Mouse (Mus musculus): ENCODE data around the gene N4bp2l1. TPM values are rescaled to one million over a fixed set of nuclear protein-coding genes. Genes with fewer than 3 reads are reported as not detected.
"Not testable (repeated sequence)": the region's sequence is repeated elsewhere in the genome, so short reads cannot be mapped to it uniquely, and the experiment has no call there.

N4bp2l1 gene
- 2.7 and 2.8 TPM in 2 replicates for polyA plus RNA-seq (2016; fragmentation: Nextera tagmentation; extraction: Ambion mirVana)

DNA sequence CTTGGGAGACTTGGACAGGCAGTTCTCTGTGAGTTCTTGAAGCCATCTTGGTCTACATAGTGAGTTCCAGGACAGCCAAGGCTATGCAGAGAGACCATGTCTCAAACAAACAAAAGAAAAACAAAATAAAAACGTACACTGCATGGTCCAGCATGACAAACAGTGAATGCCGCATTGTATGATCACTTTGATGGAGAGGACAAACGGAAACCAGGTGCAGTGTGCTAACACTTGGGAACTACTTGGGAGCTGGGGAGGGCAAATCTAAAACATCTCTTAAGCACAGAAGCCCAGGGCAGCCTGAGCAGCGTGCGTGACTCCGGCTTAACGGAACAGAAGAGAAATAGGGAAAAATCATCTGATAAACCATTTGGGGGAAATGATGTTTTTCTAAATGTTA, at the start of gene N4bp2l1:
TSS of gene N4bp2l1 (minus strand) at position 101 of the 400 bp plus-strand sequence.
- no peak within 1 kb of the TSS for H3K9ac ChIP-seq
- peaks cover 23% of the 10 kb centered on the region for H3K4me1 ChIP-seq (replicated peaks)
- H3K27me3 ChIP-seq (replicated peaks) = peaks cover 27% of the 10 kb centered on the region
- H3K4me2 ChIP-seq = no peak within 1 kb of the TSS
- H3K36me3 ChIP-seq = peaks cover 3% of the 10 kb centered on the region; the same call in 1 of the 2 replicates
- no peak within 1 kb of the TSS for H3K27ac ChIP-seq (ENCODE audit: poor library complexity, severe bottlenecking)
- H3K9me3 ChIP-seq (replicated peaks) = no peaks in the 10 kb centered on the region
- no peak for ATAC-seq (ENCODE audit: insufficient number of reproducible peaks, low FRiP score)
- 88% methylated on average over 7 of the region's 7 CpGs for WGBS
- no peak within 1 kb of the TSS for H3K4me3 ChIP-seq

DNA sequence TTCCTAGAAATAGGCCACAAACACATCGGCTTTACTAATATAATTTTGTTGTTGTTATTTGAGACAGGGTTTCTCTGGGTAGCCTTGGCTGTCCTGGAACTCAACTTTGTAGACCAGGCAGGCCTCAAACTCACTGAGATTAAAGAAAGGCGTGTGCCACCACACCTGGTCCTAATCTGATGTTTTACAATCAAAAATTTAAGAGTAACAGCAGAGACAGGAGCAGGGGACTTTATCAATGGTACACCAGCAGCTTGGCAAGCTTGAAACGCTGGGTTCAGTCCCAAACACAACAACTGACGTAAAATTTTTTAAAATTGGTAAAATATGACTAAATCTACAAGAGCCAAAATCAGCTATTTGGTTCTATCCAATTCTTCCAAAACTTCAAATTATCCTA, 47.9 kb upstream of the N4bp2l1 start:
- Histone ChIP-seq H3K4me2 (no peak overlapping the region), H3K9me3 (replicated peaks) (no peaks in the 10 kb centered on the region), H3K27ac (ENCODE audit: poor library complexity, severe bottlenecking) (no peak overlapping the region), H3K36me3 (peaks cover 43% of the 10 kb centered on the region), H3K4me3 (no peak overlapping the region), H3K9ac (no peak overlapping the region), H3K4me1 (replicated peaks) (no peaks in the 10 kb centered on the region), H3K27me3 (replicated peaks) (no peaks in the 10 kb centered on the region)
- WGBS = 86% methylated on average over 4 of the region's 4 CpGs
- no peak for ATAC-seq (ENCODE audit: insufficient number of reproducible peaks, low FRiP score)

DNA sequence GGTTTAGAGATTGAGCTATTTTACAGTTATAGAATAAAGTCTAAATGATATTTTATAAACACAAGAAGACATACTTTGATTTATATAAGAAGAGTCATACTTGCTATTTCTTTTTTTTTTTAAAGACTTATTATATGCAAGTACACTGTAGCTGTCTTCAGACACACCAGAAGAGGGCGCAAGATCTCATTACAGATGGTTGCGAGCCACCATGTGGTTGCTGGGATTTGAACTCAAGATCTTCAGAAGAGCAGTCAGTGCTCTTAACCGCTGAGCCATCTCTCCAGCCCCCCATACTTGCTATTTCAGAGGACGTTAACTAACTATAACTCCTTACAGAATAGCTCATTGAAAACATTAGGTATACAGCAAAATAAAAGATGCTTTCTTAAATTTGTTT, 46.4 kb upstream of the N4bp2l1 start:
- not testable (repeated sequence) for H3K4me2 ChIP-seq; ATAC-seq (ENCODE audit: insufficient number of reproducible peaks, low FRiP score); H3K9ac ChIP-seq; H3K9me3 ChIP-seq (replicated peaks); H3K27ac ChIP-seq (ENCODE audit: poor library complexity, severe bottlenecking); H3K4me3 ChIP-seq; H3K4me1 ChIP-seq (replicated peaks); H3K27me3 ChIP-seq (replicated peaks)
- peaks cover 37% of the 10 kb centered on the region for H3K36me3 ChIP-seq
- WGBS = 90% methylated on average over 4 of the region's 4 CpGs

DNA sequence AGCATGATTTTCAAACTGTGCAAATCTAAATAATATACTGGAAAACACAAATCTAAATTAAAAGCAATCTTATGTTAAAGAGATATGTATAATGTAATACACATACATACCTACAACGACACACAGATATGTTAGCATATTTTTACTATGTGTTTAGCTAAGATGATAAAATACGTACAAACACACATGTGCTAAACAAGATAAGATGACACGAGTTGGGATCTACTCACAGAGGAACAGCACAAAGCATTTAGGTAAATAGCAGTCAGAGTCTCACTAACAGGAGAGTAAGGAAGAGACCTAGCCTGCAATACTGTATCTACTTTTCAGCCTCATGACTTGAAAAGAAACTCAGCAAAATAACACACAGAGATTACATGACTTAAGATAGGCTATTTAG, 44.5 kb upstream of the N4bp2l1 start:
- Histone ChIP-seq H3K4me2 (no peak overlapping the region), H3K9me3 (replicated peaks) (no peaks in the 10 kb centered on the region), H3K36me3 (peaks cover 42% of the 10 kb centered on the region), H3K4me3 (no peak overlapping the region), H3K27ac (ENCODE audit: poor library complexity, severe bottlenecking) (no peak overlapping the region), H3K27me3 (replicated peaks) (no peaks in the 10 kb centered on the region), H3K4me1 (replicated peaks) (no peaks in the 10 kb centered on the region), H3K9ac (no peak overlapping the region)
- no peak for ATAC-seq (ENCODE audit: insufficient number of reproducible peaks, low FRiP score)
- WGBS = 70% methylated on average over 3 of the region's 3 CpGs

DNA sequence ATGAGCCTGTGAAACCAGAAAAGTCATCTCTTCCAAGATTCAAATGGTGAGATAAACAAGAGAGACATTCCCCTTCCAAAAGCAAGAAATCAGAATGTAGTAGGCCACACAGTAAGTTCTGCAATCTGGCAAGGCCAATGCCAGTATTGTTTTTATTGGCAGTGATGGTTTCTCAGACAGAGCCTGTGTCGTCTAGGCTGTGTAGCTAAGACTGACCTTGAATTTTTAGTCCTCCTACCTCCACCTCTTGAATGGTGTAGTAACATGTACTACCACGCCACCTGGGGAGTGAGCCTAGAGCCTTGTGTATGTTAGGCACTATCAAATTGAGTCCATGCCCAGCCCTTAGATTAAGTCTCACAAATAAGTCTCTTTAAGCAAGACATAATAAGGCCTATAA, 32.7 kb upstream of the N4bp2l1 start:
- H3K9me3 ChIP-seq (replicated peaks) = no peaks in the 10 kb centered on the region
- H3K9ac ChIP-seq = no peak overlapping the region
- H3K27ac ChIP-seq (ENCODE audit: poor library complexity, severe bottlenecking) = no peak overlapping the region
- H3K27me3 ChIP-seq (replicated peaks) = no peaks in the 10 kb centered on the region
- 67% methylated on average over 2 of the region's 2 CpGs for WGBS
- H3K4me2 ChIP-seq = no peak overlapping the region
- no peak overlapping the region for H3K4me3 ChIP-seq
- ATAC-seq (ENCODE audit: insufficient number of reproducible peaks, low FRiP score) = no peak
- H3K36me3 ChIP-seq = peaks cover 27% of the 10 kb centered on the region
- peaks cover 5% of the 10 kb centered on the region; the same call in 1 of the 2 replicates for H3K4me1 ChIP-seq (replicated peaks)

DNA sequence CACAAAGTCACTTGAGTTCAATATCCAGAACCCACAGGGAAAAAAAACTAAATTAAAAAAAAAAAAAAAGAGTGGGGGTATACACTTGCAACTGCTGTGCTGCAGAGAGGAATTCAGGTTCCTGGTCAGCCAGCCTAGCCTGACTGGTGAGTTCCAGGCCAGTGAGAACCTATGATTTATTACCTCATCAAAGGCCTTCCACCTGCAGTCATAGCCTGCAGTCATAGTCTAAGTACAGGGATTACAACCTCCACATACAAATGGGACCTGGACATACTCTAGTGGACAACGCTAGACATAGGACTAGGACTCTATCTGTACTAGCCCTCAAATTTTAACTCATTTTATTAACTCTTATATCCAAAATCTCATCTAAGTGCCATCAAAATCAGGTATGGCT, 32.3 kb upstream of the N4bp2l1 start:
- no peak overlapping the region for H3K9ac ChIP-seq
- WGBS = 90% methylated on average over 1 of the region's 1 CpGs
- H3K27me3 ChIP-seq (replicated peaks) = no peaks in the 10 kb centered on the region
- H3K27ac ChIP-seq (ENCODE audit: poor library complexity, severe bottlenecking) = no peak overlapping the region
- peaks cover 5% of the 10 kb centered on the region; the same call in 1 of the 2 replicates for H3K4me1 ChIP-seq (replicated peaks)
- ATAC-seq (ENCODE audit: insufficient number of reproducible peaks, low FRiP score) = no peak
- no peaks in the 10 kb centered on the region for H3K9me3 ChIP-seq (replicated peaks)
- peaks cover 28% of the 10 kb centered on the region for H3K36me3 ChIP-seq
- no peak overlapping the region for H3K4me2 ChIP-seq
- H3K4me3 ChIP-seq = no peak overlapping the region

DNA sequence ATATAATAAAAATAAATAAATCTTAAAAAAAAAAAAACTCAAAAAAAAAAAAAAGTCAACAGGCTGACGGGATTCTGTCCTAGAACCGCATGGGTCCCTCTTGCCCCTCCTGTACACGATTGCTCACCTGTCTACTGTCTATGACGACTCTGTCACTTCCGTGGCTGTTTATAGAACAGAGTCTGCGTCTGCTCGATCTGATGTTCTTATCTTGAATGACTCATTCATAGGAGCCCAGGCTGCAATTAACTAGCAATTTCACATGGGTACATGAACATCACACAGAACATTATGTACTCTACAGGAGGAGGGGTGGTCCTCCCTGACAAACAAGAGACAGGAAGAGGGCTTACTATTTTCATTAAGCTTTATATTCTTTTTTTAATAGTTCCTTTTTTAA, 28.5 kb upstream of the N4bp2l1 start:
- H3K27ac ChIP-seq (ENCODE audit: poor library complexity, severe bottlenecking) = no peak overlapping the region
- WGBS = 42% methylated on average over 7 of the region's 7 CpGs
- ATAC-seq (ENCODE audit: insufficient number of reproducible peaks, low FRiP score) = no peak
- no peaks in the 10 kb centered on the region for H3K27me3 ChIP-seq (replicated peaks)
- H3K9ac ChIP-seq = no peak overlapping the region
- peaks cover 14% of the 10 kb centered on the region for H3K4me1 ChIP-seq (replicated peaks)
- no peak overlapping the region for H3K4me3 ChIP-seq
- H3K4me2 ChIP-seq = no peak overlapping the region
- peaks cover 17% of the 10 kb centered on the region for H3K36me3 ChIP-seq
- H3K9me3 ChIP-seq (replicated peaks) = no peaks in the 10 kb centered on the region

DNA sequence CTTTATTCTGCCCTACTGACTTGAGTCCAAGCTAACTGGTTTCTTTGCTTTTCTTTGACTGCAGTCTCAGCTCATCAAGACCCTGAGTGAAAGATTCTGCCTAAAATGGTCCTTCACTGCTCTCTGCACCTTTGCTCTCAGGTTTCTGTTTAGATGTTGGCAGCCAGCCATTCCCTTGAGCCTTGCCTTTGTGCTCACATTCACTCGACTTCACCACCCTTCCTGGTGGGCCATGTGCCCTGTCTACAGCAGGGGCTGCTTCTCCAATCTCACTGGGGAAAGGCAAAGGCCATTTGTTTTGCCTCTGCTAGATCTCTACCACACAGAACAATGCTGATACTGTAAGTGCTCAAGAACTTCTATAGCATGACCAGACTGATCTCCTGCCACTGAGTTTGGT, 25.8 kb upstream of the N4bp2l1 start:
- H3K4me1 ChIP-seq (replicated peaks) = peaks cover 14% of the 10 kb centered on the region
- H3K4me2 ChIP-seq = no peak overlapping the region
- no peak overlapping the region for H3K27ac ChIP-seq (ENCODE audit: poor library complexity, severe bottlenecking)
- H3K9me3 ChIP-seq (replicated peaks) = no peaks in the 10 kb centered on the region
- H3K27me3 ChIP-seq (replicated peaks) = no peaks in the 10 kb centered on the region
- H3K36me3 ChIP-seq = peaks cover 12% of the 10 kb centered on the region
- 23% methylated on average over 1 of the region's 1 CpGs for WGBS
- H3K4me3 ChIP-seq = no peak overlapping the region
- no peak overlapping the region for H3K9ac ChIP-seq
- no peak for ATAC-seq (ENCODE audit: insufficient number of reproducible peaks, low FRiP score)

DNA sequence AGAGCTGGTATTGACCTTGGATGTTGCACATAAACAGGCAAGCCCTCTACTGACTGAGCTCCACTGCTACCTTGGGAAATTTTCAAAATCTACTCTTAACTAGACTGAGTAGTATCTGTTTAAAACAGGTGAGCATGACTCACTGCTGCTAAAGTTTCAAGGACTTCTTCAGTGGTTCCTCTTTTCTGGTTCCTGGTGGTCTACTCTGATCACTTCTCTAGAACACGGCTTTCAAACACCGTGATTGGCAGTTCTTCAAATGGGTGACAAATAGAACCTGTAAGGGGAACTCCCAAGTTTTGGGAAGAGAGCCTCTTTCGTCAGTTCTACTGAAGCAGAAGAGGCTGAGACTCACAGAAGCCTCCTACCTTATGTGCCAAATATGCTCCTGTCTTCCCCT, 24.6 kb upstream of the N4bp2l1 start:
- peaks cover 14% of the 10 kb centered on the region for H3K4me1 ChIP-seq (replicated peaks)
- ATAC-seq (ENCODE audit: insufficient number of reproducible peaks, low FRiP score) = no peak
- H3K27me3 ChIP-seq (replicated peaks) = no peaks in the 10 kb centered on the region
- H3K36me3 ChIP-seq = peaks cover 12% of the 10 kb centered on the region
- H3K4me3 ChIP-seq = no peak overlapping the region
- 92% methylated on average over 3 of the region's 3 CpGs for WGBS
- no peaks in the 10 kb centered on the region for H3K9me3 ChIP-seq (replicated peaks)
- H3K27ac ChIP-seq (ENCODE audit: poor library complexity, severe bottlenecking) = no peak overlapping the region
- no peak overlapping the region for H3K9ac ChIP-seq
- H3K4me2 ChIP-seq = no peak overlapping the region

DNA sequence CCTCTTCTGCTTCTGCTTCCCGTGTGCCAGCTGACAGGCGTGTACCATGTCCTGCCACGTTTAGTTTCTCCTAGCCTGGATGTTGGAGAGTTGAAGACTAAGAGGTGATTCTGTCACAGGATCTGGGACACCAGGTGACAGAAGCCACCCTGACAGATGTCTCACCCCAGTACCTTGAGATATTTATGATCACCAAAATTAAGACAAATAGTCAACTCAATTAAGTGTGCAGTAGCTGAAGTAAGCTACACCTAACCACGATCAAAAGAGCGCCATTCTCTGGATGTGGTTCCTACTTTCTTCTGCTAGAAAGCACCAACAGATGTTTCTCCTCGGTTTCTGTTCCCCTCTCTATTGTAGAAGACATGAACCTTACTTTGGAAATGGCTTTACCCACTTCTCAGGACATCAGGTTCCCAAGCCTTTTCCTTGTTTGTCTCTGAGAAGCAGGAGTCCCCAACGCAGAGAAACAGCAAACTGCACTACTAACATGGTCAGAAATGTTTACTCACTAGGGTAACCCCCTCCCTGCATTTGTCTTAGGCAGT, 23.7 kb upstream of the N4bp2l1 start:
- Histone ChIP-seq H3K27me3 (replicated peaks) (no peaks in the 10 kb centered on the region), H3K4me3 (no peak overlapping the region), H3K36me3 (peaks cover 12% of the 10 kb centered on the region), H3K27ac (ENCODE audit: poor library complexity, severe bottlenecking) (no peak overlapping the region), H3K9me3 (replicated peaks) (no peaks in the 10 kb centered on the region), H3K9ac (no peak overlapping the region), H3K4me1 (replicated peaks) (peaks cover 11% of the 10 kb centered on the region), H3K4me2 (no peak overlapping the region)
- ATAC-seq (ENCODE audit: insufficient number of reproducible peaks, low FRiP score) = no peak
- WGBS = 87% methylated on average over 7 of the region's 7 CpGs

DNA sequence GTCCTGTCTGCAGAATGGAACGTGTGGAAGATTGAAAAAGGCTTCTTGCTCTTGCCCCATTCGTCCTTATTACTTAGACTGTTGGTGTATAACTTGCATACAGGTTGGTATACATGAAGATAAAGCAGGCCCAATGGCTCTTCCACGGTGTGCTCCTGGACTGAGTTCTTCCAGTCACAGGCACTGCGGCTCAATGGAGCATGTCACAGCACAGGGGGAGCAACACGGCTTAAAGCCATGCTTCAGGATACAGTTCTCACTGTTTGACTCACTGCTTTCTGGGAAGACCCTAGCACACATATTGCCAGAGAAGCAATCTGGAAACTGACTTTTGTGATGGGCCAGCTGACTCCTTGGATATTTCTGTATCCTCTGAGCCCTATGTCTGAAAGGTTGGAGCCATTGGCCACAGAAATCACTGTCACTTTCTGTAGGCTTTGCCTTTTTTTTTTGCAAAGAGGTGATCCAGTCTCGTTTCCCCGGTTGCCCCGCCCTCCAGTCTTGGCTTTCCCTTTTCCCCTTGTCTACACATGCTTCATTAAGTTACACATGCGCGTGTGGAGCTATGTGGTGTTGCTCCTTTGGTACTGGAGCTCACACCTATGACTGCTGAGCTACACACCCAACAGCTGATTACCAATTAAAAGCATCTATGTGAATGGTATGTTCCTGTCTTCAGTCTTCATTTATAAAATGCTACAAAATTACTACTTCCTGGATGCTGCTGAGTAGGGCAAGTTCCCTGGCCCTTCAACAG, 21.8 kb upstream of the N4bp2l1 start:
- ATAC-seq (ENCODE audit: insufficient number of reproducible peaks, low FRiP score) = no peak
- no peak overlapping the region for H3K4me2 ChIP-seq

More for the DNA sequence above, 21.8 kb upstream of the N4bp2l1 start:
- no peak overlapping the region for H3K4me3 ChIP-seq
- WGBS = 88% methylated on average over 10 of the region's 10 CpGs
- no peaks in the 10 kb centered on the region for H3K9me3 ChIP-seq (replicated peaks)
- H3K27me3 ChIP-seq (replicated peaks) = no peaks in the 10 kb centered on the region
- 0 out of 2 replicates have a peak, but pooled peaks cover 2% of the 10 kb centered on the region for H3K36me3 ChIP-seq
- H3K27ac ChIP-seq (ENCODE audit: poor library complexity, severe bottlenecking) = no peak overlapping the region
- peaks cover 9% of the 10 kb centered on the region for H3K4me1 ChIP-seq (replicated peaks)
- H3K9ac ChIP-seq = no peak overlapping the region
